Mouse (Mus musculus): ENCODE data around the gene Vmn1r40. TPM values are rescaled to one million over a fixed set of nuclear protein-coding genes. Genes with fewer than 3 reads are reported as not detected.

Vmn1r40 gene
- polyA plus RNA-seq, 1 experiment from 2014 or later = not detected

DNA sequence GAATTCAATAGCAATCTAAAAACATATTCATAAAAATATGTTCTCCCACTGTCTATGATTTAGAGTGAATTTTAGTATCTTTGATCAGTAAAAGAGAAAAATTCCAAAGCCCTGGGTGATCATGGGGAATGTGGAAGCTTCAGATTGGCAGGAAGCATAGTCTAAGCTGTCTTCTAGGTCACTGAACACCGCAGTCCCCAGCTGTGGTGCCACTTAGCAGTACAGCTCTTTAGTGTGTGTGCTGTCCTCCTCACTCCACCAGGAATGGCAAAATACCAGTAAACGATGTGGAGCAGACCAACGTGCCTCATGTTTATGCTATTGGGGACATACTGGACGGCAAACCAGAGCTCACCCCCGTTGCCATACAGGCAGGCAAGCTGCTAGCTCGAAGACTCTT, 37.8 kb upstream of the Vmn1r40 start:
- H3K9me3 ChIP-seq (replicated peaks; ENCODE audit: control insufficient read depth, low read length) = no peaks in the 10 kb centered on the region
- H3K27me3 ChIP-seq (replicated peaks; ENCODE audit: control insufficient read depth, insufficient read depth, low read length) = no peaks in the 10 kb centered on the region
- no peak for ATAC-seq
- H3K27ac ChIP-seq (ENCODE audit: low read depth, low read length) = no peak overlapping the region
- H3K4me3 ChIP-seq (ENCODE audit: low read depth, low read length) = no peak overlapping the region
- no peak overlapping the region for H3K4me2 ChIP-seq (ENCODE audit: low read length)
- H3K36me3 ChIP-seq (ENCODE audit: control insufficient read depth, insufficient read depth, low read length) = 0 out of 2 replicates have a peak, but pooled peaks cover 3% of the 10 kb centered on the region
- H3K4me1 ChIP-seq (ENCODE audit: control insufficient read depth, insufficient read depth, low read length) = no peaks in the 10 kb centered on the region
- no peak overlapping the region for H3K9ac ChIP-seq (ENCODE audit: low read length)
- DNase-seq (ENCODE audit: low spot score) = no peak
- 80% methylated on average over 6 of the region's 6 CpGs for WGBS

GRCm38 (mm10) chr6:89671431-89671830, 35.9 kb upstream of the Vmn1r40 start:
- ATAC-seq (no peak), DNase-seq (ENCODE audit: low spot score) (no peak)
- H3K9ac ChIP-seq (ENCODE audit: low read length) = no peak overlapping the region
- no peak overlapping the region for H3K4me3 ChIP-seq (ENCODE audit: low read depth, low read length)
- H3K27ac ChIP-seq (ENCODE audit: low read depth, low read length) = no peak overlapping the region
- H3K36me3 ChIP-seq (ENCODE audit: control insufficient read depth, insufficient read depth, low read length) = 0 out of 2 replicates have a peak, but pooled peaks cover 6% of the 10 kb centered on the region
- 80% methylated on average over 6 of the region's 6 CpGs for WGBS
- no peaks in the 10 kb centered on the region for H3K27me3 ChIP-seq (replicated peaks; ENCODE audit: control insufficient read depth, insufficient read depth, low read length)
- H3K9me3 ChIP-seq (replicated peaks; ENCODE audit: control insufficient read depth, low read length) = no peaks in the 10 kb centered on the region
- H3K4me1 ChIP-seq (ENCODE audit: control insufficient read depth, insufficient read depth, low read length) = no peaks in the 10 kb centered on the region
- no peak overlapping the region for H3K4me2 ChIP-seq (ENCODE audit: low read length)

DNA sequence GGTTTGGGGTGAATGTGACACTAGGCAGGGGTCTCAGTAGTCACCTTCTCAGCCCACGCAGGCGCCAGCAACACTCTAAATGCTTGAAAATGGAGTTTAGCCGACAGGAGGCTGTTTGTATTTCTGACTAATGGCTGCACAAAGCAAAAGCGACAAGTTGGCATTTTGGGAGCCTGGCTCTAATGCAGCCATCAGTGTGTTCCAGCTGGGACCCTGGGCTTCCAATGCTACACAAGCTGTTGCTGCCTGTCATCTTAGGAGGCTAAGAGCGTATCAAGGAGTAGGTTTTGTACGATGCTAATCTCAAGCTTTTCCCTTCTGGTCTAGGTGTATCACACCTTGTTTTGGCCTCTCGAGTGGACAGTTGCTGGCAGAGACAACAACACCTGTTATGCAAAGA, 34.7 kb upstream of the Vmn1r40 start:
- Histone ChIP-seq H3K27me3 (replicated peaks; ENCODE audit: control insufficient read depth, insufficient read depth, low read length) (no peaks in the 10 kb centered on the region), H3K4me2 (ENCODE audit: low read length) (no peak overlapping the region), H3K4me3 (ENCODE audit: low read depth, low read length) (no peak overlapping the region), H3K9ac (ENCODE audit: low read length) (no peak overlapping the region), H3K4me1 (ENCODE audit: control insufficient read depth, insufficient read depth, low read length) (no peaks in the 10 kb centered on the region), H3K36me3 (ENCODE audit: control insufficient read depth, insufficient read depth, low read length) (0 out of 2 replicates have a peak, but pooled peaks cover 6% of the 10 kb centered on the region), H3K9me3 (replicated peaks; ENCODE audit: control insufficient read depth, low read length) (no peaks in the 10 kb centered on the region), H3K27ac (ENCODE audit: low read depth, low read length) (no peak overlapping the region)
- peak; percentile 49 for DNase-seq (ENCODE audit: low spot score)
- WGBS = 79% methylated on average over 7 of the region's 7 CpGs
- ATAC-seq = no peak

GRCm38 (mm10) chr6:89673135-89673780, 34.1 kb upstream of the Vmn1r40 start:
- DNase-seq (ENCODE audit: low spot score) = peak; percentile 25
- 0 out of 2 replicates have a peak, but pooled peaks cover 6% of the 10 kb centered on the region for H3K36me3 ChIP-seq (ENCODE audit: control insufficient read depth, insufficient read depth, low read length)
- H3K4me2 ChIP-seq (ENCODE audit: low read length) = no peak overlapping the region
- no peak overlapping the region for H3K9ac ChIP-seq (ENCODE audit: low read length)
- no peaks in the 10 kb centered on the region for H3K4me1 ChIP-seq (ENCODE audit: control insufficient read depth, insufficient read depth, low read length)
- 79% methylated on average over 11 of the region's 11 CpGs for WGBS
- ATAC-seq = peak; percentile 23; the same call in 1 of the 2 replicates
- H3K27me3 ChIP-seq (replicated peaks; ENCODE audit: control insufficient read depth, insufficient read depth, low read length) = no peaks in the 10 kb centered on the region
- no peaks in the 10 kb centered on the region for H3K9me3 ChIP-seq (replicated peaks; ENCODE audit: control insufficient read depth, low read length)
- H3K4me3 ChIP-seq (ENCODE audit: low read depth, low read length) = no peak overlapping the region
- H3K27ac ChIP-seq (ENCODE audit: low read depth, low read length) = no peak overlapping the region

- H3K4me1 ChIP-seq (ENCODE audit: control insufficient read depth, insufficient read depth, low read length) = no peaks in the 10 kb centered on the region
- no peak overlapping the region for H3K27ac ChIP-seq (ENCODE audit: low read depth, low read length)
- 69% methylated on average over 4 of the region's 4 CpGs for WGBS
- no peak overlapping the region for H3K9ac ChIP-seq (ENCODE audit: low read length)
- no peaks in the 10 kb centered on the region for H3K27me3 ChIP-seq (replicated peaks; ENCODE audit: control insufficient read depth, insufficient read depth, low read length)
- H3K9me3 ChIP-seq (replicated peaks; ENCODE audit: control insufficient read depth, low read length) = no peaks in the 10 kb centered on the region
- H3K4me2 ChIP-seq (ENCODE audit: low read length) = no peak overlapping the region
- no peak overlapping the region for H3K4me3 ChIP-seq (ENCODE audit: low read depth, low read length)
- DNase-seq (ENCODE audit: low spot score) (no peak), ATAC-seq (no peak)
- 0 out of 2 replicates have a peak, but pooled peaks cover 6% of the 10 kb centered on the region for H3K36me3 ChIP-seq (ENCODE audit: control insufficient read depth, insufficient read depth, low read length)
Observed at GRCm38 (mm10) chr6:89678522-89678921, 28.8 kb upstream of the Vmn1r40 start.

DNA sequence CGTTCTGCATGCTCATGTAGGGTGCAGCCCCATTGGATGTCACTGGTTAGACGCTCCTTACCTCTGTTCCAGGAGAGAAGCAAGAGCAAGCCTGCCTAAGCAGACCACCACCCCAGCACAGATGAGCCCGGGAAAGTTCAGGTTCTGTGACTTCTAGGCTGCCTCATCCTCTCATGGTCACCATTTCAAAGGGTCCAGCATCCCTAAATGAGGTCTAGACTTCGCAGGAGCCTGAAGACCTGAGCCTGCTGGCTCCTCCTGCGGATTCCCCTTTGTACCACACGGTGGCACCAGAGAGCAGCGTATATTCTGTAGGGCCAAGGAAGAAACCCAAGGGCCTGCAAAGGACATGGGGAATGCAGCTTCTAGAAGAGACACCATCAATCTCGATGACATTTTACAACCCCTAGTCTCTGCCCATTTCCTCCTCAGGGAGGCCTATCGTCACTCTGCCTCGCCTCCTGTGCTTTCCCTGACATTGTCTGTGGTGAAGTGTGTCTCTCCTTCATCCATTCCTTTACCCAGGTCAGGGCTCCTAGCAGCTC, 28.0 kb upstream of the Vmn1r40 start:
- peak; percentile 84; the same call in 1 of the 2 replicates for ATAC-seq
- Histone ChIP-seq H3K27ac (ENCODE audit: low read depth, low read length) (no peak overlapping the region), H3K9ac (ENCODE audit: low read length) (no peak overlapping the region), H3K4me1 (ENCODE audit: control insufficient read depth, insufficient read depth, low read length) (no peaks in the 10 kb centered on the region), H3K9me3 (replicated peaks; ENCODE audit: control insufficient read depth, low read length) (no peaks in the 10 kb centered on the region), H3K36me3 (ENCODE audit: control insufficient read depth, insufficient read depth, low read length) (0 out of 2 replicates have a peak, but pooled peaks cover 2% of the 10 kb centered on the region), H3K4me3 (ENCODE audit: low read depth, low read length) (no peak overlapping the region), H3K27me3 (replicated peaks; ENCODE audit: control insufficient read depth, insufficient read depth, low read length) (no peaks in the 10 kb centered on the region), H3K4me2 (ENCODE audit: low read length) (no peak overlapping the region)
- peak; percentile 77 for DNase-seq (ENCODE audit: low spot score)
- 25% methylated on average over 10 of the region's 10 CpGs for WGBS

- H3K27me3 ChIP-seq (replicated peaks; ENCODE audit: control insufficient read depth, insufficient read depth, low read length) = no peaks in the 10 kb centered on the region
- no peak overlapping the region for H3K4me3 ChIP-seq (ENCODE audit: low read depth, low read length)
- ATAC-seq (peak; percentile 54; the same call in 1 of the 2 replicates), DNase-seq (ENCODE audit: low spot score) (peak; percentile 70)
- no peaks in the 10 kb centered on the region for H3K9me3 ChIP-seq (replicated peaks; ENCODE audit: control insufficient read depth, low read length)
- H3K27ac ChIP-seq (ENCODE audit: low read depth, low read length) = no peak overlapping the region
- no peak overlapping the region for H3K4me2 ChIP-seq (ENCODE audit: low read length)
- H3K9ac ChIP-seq (ENCODE audit: low read length) = no peak overlapping the region
- 11% methylated on average over 8 of the region's 8 CpGs for WGBS
- H3K4me1 ChIP-seq (ENCODE audit: control insufficient read depth, insufficient read depth, low read length) = no peaks in the 10 kb centered on the region
- H3K36me3 ChIP-seq (ENCODE audit: control insufficient read depth, insufficient read depth, low read length) = 0 out of 2 replicates have a peak, but pooled peaks cover 2% of the 10 kb centered on the region
Observed at GRCm38 (mm10) chr6:89680155-89680554, 27.2 kb upstream of the Vmn1r40 start.

DNA sequence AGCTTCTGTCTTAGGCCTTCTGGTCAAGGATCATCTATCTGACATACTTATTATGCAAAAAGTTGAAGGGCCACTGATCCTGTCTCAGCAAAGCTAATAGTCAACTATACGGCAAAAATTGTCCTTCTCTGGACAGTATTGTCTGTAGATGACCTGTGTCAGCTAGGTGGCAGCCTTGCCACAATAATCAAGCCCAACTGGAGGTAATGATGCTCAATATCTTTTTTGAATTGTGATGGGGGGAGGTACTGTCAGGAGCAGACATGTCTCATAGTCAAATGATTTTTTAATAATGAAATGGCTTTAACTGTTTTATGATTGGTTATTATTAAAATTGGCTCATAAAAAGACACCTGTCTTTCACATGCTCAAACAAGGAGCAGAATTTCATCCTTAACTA, 23.1 kb upstream of the Vmn1r40 start:
- no peaks in the 10 kb centered on the region for H3K27me3 ChIP-seq (replicated peaks; ENCODE audit: control insufficient read depth, insufficient read depth, low read length)
- ATAC-seq (no peak), DNase-seq (ENCODE audit: low spot score) (peak; percentile 25)
- H3K36me3 ChIP-seq (ENCODE audit: control insufficient read depth, insufficient read depth, low read length) = no peaks in the 10 kb centered on the region
- H3K4me1 ChIP-seq (ENCODE audit: control insufficient read depth, insufficient read depth, low read length) = no peaks in the 10 kb centered on the region
- 80% methylated on average over 1 of the region's 1 CpGs for whole genome bisulfite sequencing
- H3K27ac ChIP-seq (ENCODE audit: low read depth, low read length) = no peak overlapping the region
- H3K4me2 ChIP-seq (ENCODE audit: low read length) = no peak overlapping the region
- H3K9ac ChIP-seq (ENCODE audit: low read length) = no peak overlapping the region
- no peak overlapping the region for H3K4me3 ChIP-seq (ENCODE audit: low read depth, low read length)
- no peaks in the 10 kb centered on the region for H3K9me3 ChIP-seq (replicated peaks; ENCODE audit: control insufficient read depth, low read length)

GRCm38 (mm10) chr6:89687100-89687499, 20.2 kb upstream of the Vmn1r40 start:
- Histone ChIP-seq H3K4me2 (ENCODE audit: low read length) (no peak overlapping the region), H3K27ac (ENCODE audit: low read depth, low read length) (no peak overlapping the region), H3K36me3 (ENCODE audit: control insufficient read depth, insufficient read depth, low read length) (no peaks in the 10 kb centered on the region), H3K27me3 (replicated peaks; ENCODE audit: control insufficient read depth, insufficient read depth, low read length) (no peaks in the 10 kb centered on the region), H3K9me3 (replicated peaks; ENCODE audit: control insufficient read depth, low read length) (no peaks in the 10 kb centered on the region), H3K9ac (ENCODE audit: low read length) (no peak overlapping the region), H3K4me1 (ENCODE audit: control insufficient read depth, insufficient read depth, low read length) (no peaks in the 10 kb centered on the region), H3K4me3 (ENCODE audit: low read depth, low read length) (no peak overlapping the region)
- WGBS = 80% methylated on average over 1 of the region's 1 CpGs
- DNase-seq (ENCODE audit: low spot score) (no peak), ATAC-seq (no peak)

Measured in forebrain, embryonic 14.5 days (tissue).